Mouse (Mus musculus) lung, adult 10 weeks (tissue): Measurements from ENCODE around the gene Gm10058. TPM values are rescaled to one million over a fixed set of nuclear protein-coding genes. Genes with fewer than 3 reads are reported as not detected.

Source experiments
- polyA plus RNA-seq: library from polyadenylated mRNA; stranded (reverse); fragments of 350-450 nt; fragmentation: Illumina TruSeq; extraction: RNeasy Lipid Tissue Mini Kit (QIAGEN cat#74804); gene quantifications from one replicate; pipeline ENCODE4 v1.2.3, GENCODE M21; 2014; ENCODE audit warnings: low read depth, low replicate concordance; ENCODE audit not compliant: insufficient read depth

Gene Gm10058
- polyA plus RNA-seq = not detected

GRCm38 (mm10) chrX:27946785-27947184 lies at the start of gene Gm10058:
TSS of gene Gm10058 (minus strand) at chrX:27946885.

